Comparison of ENCODE assay signal across 12 mouse cellular contexts in the genomic region with DNA sequence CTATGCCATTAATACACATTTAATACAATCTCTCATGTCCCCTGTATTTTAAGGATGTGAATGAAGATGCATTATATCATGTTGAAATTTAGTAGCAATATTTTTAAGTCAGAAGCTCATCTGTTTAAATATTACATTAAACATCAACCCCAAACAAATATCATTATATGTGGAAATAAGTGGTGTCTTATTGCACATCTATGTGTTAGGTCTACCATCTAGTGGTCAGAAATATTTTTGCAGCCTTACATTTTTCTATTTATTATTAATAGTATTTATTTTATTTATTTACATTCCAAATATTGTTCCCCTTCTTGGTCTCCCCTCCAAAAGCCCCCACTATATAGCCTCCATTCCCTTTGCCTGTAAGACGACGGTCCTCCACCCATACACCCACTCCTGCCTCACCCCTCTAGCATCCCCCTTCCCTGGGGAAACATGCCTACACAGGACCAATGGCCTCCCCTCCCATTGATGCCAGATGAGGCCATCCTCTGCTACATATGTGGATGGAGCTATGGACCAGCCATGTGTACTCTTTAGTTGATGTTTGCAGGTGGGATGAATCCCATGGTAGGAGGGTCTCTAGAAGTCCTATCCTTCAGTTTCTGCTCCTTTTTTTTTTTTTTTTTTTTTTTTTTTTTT. TPM values are rescaled to one million over a fixed set of nuclear protein-coding genes. Genes with fewer than 3 reads are reported as not detected.
DNase-seq lines count a peak whose midpoint lies in the region; ATAC-seq and TF ChIP-seq lines count a peak whose summit lies in the region.
"Had no signal": no experiment of that assay in that cellular context is flagged by ENCODE, and none has a peak within 500 bp of the region (broad histone marks: within the 10 kb centered on the region; RNA-seq: fewer than 3 reads in every experiment).

No protein-coding gene starts in this region.

- WGBS in hindbrain, embryonic 15.5 days: 24% methylated on average over 2 of the region's 2 CpGs
- WGBS in neural tube, embryonic 15.5 days: 29% methylated on average over 2 of the region's 2 CpGs

- no peaks in the 10 kb centered on the region for H3K27me3 ChIP-seq in hindbrain, embryonic 15.5 days
- no peaks in the 10 kb centered on the region for H3K27me3 ChIP-seq in neural tube, embryonic 15.5 days (replicated peaks)
- H3K27me3 ChIP-seq: embryonic facial prominence, embryonic 15.5 days; heart, embryonic 15.5 days had no signal

- peak; percentile 71 for TF ChIP-seq CTCF in left cerebral cortex, adult 2 months (IDR thresholded peaks at IDR 0.05)

- no peak for DNase-seq in left cerebral cortex, adult 2 months (ENCODE audit: extremely low spot score in 1 of 2, low spot score in 2 of 2)
- DNase-seq in left cerebral cortex, postnatal 25 days (ENCODE audit: low spot score in 2 of 2): no peak
- DNase-seq in right cerebral cortex, postnatal 4 days: no peak
- DNase-seq in testis, postnatal 14 days (ENCODE audit: low spot score): no peak
- DNase-seq in thymus, postnatal 4 days: no peak
- DNase-seq: adrenal gland, adult 8-10 months; left cerebral cortex, postnatal 4 days had no signal

- no peak overlapping the region for H3K4me3 ChIP-seq in left cerebral cortex, adult 2 months
- no peak overlapping the region for H3K4me3 ChIP-seq in hindbrain, embryonic 15.5 days
- H3K4me3 ChIP-seq in neural tube, embryonic 15.5 days (replicated peaks): no peak overlapping the region
- H3K4me3 ChIP-seq: embryonic facial prominence, embryonic 15.5 days; heart, embryonic 15.5 days had no signal

- H3K9ac ChIP-seq in hindbrain, embryonic 15.5 days: no peak overlapping the region
- no peak overlapping the region for H3K9ac ChIP-seq in neural tube, embryonic 15.5 days (replicated peaks)
- H3K9ac ChIP-seq: embryonic facial prominence, embryonic 15.5 days; heart, embryonic 15.5 days had no signal

- H3K4me2 ChIP-seq in hindbrain, embryonic 15.5 days: no peak overlapping the region
- H3K4me2 ChIP-seq in neural tube, embryonic 15.5 days: no peak overlapping the region
- H3K4me2 ChIP-seq: embryonic facial prominence, embryonic 15.5 days; heart, embryonic 15.5 days had no signal

- H3K27ac ChIP-seq in left cerebral cortex, adult 2 months: no peak overlapping the region
- no peak overlapping the region for H3K27ac ChIP-seq in hindbrain, embryonic 15.5 days (replicated peaks)
- no peak overlapping the region for H3K27ac ChIP-seq in neural tube, embryonic 15.5 days (replicated peaks)
- H3K27ac ChIP-seq: embryonic facial prominence, embryonic 15.5 days; heart, embryonic 15.5 days had no signal

- peak; percentile 43 for ATAC-seq in activated CD4-positive, CD25-positive, alpha-beta regulatory T cell, adult 4 months
- ATAC-seq in hindbrain, embryonic 15.5 days (ENCODE audit: low FRiP score, low read depth): peak; percentile 75
- ATAC-seq in neural tube, embryonic 15.5 days (ENCODE audit: low FRiP score): peak; percentile 53; the same call in 1 of the 2 replicates

- no peaks in the 10 kb centered on the region for H3K36me3 ChIP-seq in hindbrain, embryonic 15.5 days
- no peaks in the 10 kb centered on the region for H3K36me3 ChIP-seq in neural tube, embryonic 15.5 days
- H3K36me3 ChIP-seq: embryonic facial prominence, embryonic 15.5 days; heart, embryonic 15.5 days had no signal

- intact Hi-C loops in left cerebral cortex, adult 2 months (cut with DNase I): loop anchor here (2.0 to 5.0 kb wide), 2 partner anchors 377 to 1816 kb away; no protein-coding TSS in a partner anchor
- intact Hi-C loops in left cerebral cortex, postnatal 25 days (cut with DNase I): loop anchor here (5.0 kb wide), 1 partner anchor 1843 kb away; no protein-coding TSS in a partner anchor

- no peaks in the 10 kb centered on the region for H3K4me1 ChIP-seq in hindbrain, embryonic 15.5 days (replicated peaks)
- H3K4me1 ChIP-seq in neural tube, embryonic 15.5 days: no peaks in the 10 kb centered on the region
- H3K4me1 ChIP-seq: embryonic facial prominence, embryonic 15.5 days; heart, embryonic 15.5 days had no signal

- no peaks in the 10 kb centered on the region for H3K9me3 ChIP-seq in hindbrain, embryonic 15.5 days
- H3K9me3 ChIP-seq in neural tube, embryonic 15.5 days (replicated peaks): no peaks in the 10 kb centered on the region
- H3K9me3 ChIP-seq: embryonic facial prominence, embryonic 15.5 days; heart, embryonic 15.5 days had no signal

RNA-seq across cellular contexts. Expression of gene Nts, which starts 45.3 kb away (rescaled TPM):
- 10 to 100 TPM in 1 of 2 experiments, 1 to 10 TPM in 1; 3.9 to 11.6 TPM for total RNA-seq in left cerebral cortex, adult 2 months (2021)
- total RNA-seq in left cerebral cortex, postnatal 25 days (2021): 10 to 100 TPM in 1 of 2 experiments, 1 to 10 TPM in 1; 5.7 to 12.7 TPM
- not detected for polyA plus RNA-seq in activated CD4-positive, CD25-positive, alpha-beta regulatory T cell, adult 4 months (2017; shearing (Covaris generic))
- polyA plus RNA-seq in hindbrain, embryonic 15.5 days (2015; fragmentation: Nextera tagmentation; extraction: Ambion mirVana): 8.7 and 10.2 TPM in 2 replicates
- polyA plus RNA-seq in neural tube, embryonic 15.5 days (2015; fragmentation: Nextera tagmentation; extraction: Ambion mirVana): 7.9 and 11.3 TPM in 2 replicates
- total RNA-seq: adrenal gland, adult 8-10 months had no signal
